Mouse (Mus musculus): Measurements from ENCODE around the gene Gpr61. TPM values are rescaled to one million over a fixed set of nuclear protein-coding genes. Genes with fewer than 3 reads are reported as not detected.
A peak's percentile ranks its signal among the peaks of the same experiment; 100 is the strongest.

Gpr61 gene
- total and polyA plus RNA-seq, 2 experiments, result not detected

DNA sequence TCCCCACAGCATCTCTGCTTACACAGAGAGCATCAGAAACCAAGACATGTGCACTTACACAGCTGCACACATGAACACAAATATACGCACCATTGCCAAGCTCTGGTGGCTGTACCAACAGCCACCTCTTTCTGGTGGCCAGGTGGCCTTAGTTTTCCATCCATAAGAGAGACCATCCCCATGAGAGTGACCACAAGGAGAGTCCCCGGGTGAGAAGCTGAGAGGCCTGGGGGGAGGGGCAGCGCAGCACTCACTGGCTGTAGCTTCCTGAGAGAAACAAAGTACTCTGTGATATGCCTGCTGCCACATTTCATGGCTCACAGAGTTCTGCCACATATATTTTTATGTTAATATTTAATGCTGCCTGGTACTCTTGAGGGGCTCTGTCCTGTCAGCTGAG lies 14.5 kb upstream of the Gpr61 start:
- Histone ChIP-seq H3K4me1 (ENCODE audit: control insufficient read depth, insufficient read depth, low read length) (0 out of 2 replicates have a peak, but pooled peaks cover 1% of the 10 kb centered on the region), H3K27me3 (ENCODE audit: control insufficient read depth, insufficient read depth, low read length) (no peaks in the 10 kb centered on the region; the same call in 1 of the 2 replicates), H3K79me2 (ENCODE audit: control insufficient read depth, insufficient read depth, low read length) (no peaks in the 10 kb centered on the region), H3K4me3 (ENCODE audit: insufficient read depth, low read depth, low read length) (no peak overlapping the region), H3K27ac (replicated peaks; ENCODE audit: insufficient read depth, low read depth, low read length) (no peak overlapping the region), H3K9ac (ENCODE audit: low read depth, low read length) (no peak overlapping the region), H3K36me3 (ENCODE audit: control insufficient read depth, insufficient read depth, low read length) (no peaks in the 10 kb centered on the region)
- 61% methylated on average over 3 of the region's 3 CpGs for WGBS
- no peak for DNase-seq (ENCODE audit: extremely low read depth, low read depth, low spot score)
- TF ChIP-seq POLR2A (IDR thresholded peaks at IDR 0.05; ENCODE audit: extremely low read depth, insufficient read depth, low read length) (no peak), CTCF (IDR thresholded peaks at IDR 0.05; ENCODE audit: low read depth, low read length) (no peak)

DNA sequence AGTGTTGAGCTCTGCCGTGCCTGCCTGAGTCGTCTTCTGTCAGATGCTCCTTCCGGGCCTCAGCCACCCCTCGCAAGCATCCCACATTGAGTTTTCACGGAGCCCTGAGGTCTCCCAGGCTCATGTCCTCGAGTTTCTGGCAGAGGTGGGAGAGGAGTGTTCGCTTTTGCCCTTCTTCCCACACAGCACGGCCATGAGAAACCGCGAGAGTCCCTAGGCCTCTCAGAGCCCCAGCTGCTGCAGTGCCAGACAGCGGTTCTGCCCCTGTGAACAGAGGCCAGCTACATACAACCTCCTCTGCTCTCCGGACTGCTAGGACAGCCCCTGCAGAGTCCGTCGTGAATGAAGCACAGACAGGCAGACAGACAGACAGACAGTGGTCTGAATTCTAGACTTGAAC lies 12.8 kb upstream of the Gpr61 start:
- no peak overlapping the region for H3K27ac ChIP-seq (replicated peaks; ENCODE audit: insufficient read depth, low read depth, low read length)
- H3K4me3 ChIP-seq (ENCODE audit: insufficient read depth, low read depth, low read length), result no peak overlapping the region
- H3K79me2 ChIP-seq (ENCODE audit: control insufficient read depth, insufficient read depth, low read length), result no peaks in the 10 kb centered on the region
- no peak overlapping the region for H3K9ac ChIP-seq (ENCODE audit: low read depth, low read length)
- H3K4me1 ChIP-seq (ENCODE audit: control insufficient read depth, insufficient read depth, low read length), result 0 out of 2 replicates have a peak, but pooled peaks cover 1% of the 10 kb centered on the region
- TF ChIP-seq CTCF (IDR thresholded peaks at IDR 0.05; ENCODE audit: low read depth, low read length) (no peak), POLR2A (IDR thresholded peaks at IDR 0.05; ENCODE audit: extremely low read depth, insufficient read depth, low read length) (no peak)
- WGBS, result 73% methylated on average over 14 of the region's 14 CpGs
- no peaks in the 10 kb centered on the region; the same call in 1 of the 2 replicates for H3K27me3 ChIP-seq (ENCODE audit: control insufficient read depth, insufficient read depth, low read length)
- no peaks in the 10 kb centered on the region for H3K36me3 ChIP-seq (ENCODE audit: control insufficient read depth, insufficient read depth, low read length)
- DNase-seq (ENCODE audit: extremely low read depth, low read depth, low spot score), result no peak

DNA sequence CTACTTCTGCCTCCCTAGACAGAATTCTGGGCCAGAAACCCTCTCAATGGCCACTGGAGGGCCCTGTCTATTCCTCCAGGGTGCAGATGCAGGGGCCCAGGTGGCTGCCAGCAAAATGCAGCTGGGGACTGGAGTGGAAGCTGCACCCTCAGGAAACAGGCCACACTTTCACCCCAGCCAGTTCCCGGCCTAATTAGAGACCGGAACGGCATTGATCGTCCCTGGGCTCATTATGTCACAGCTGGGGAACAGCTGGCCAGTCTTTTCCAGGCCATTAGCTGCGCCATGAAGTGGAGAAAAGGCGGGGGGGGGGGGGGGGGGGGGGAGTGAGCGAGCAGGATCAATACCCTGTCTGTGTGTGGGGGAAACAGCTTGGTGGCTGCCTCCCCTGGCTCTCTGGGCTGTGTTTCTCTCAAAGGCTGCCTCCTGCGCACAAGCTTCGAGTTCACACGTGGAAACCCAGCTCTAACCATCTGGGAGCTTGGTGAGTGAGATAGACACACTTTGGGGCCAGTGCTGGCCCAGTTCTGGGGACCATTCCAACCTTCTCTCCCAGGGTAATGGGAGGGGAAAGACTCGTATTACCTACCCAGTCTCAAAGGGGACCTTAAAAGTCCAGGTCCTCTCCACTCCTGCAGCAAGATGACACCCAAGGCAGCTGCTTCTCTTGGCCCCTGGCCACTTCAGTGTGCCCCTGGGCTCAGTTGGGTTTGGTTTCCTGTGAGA lies 12.0 kb upstream of the Gpr61 start:
- H3K79me2 ChIP-seq (ENCODE audit: control insufficient read depth, insufficient read depth, low read length), result no peaks in the 10 kb centered on the region
- 0 out of 2 replicates have a peak, but pooled peaks cover 1% of the 10 kb centered on the region for H3K4me1 ChIP-seq (ENCODE audit: control insufficient read depth, insufficient read depth, low read length)
- WGBS, result 37% methylated on average over 10 of the region's 11 CpGs
- no peak overlapping the region for H3K9ac ChIP-seq (ENCODE audit: low read depth, low read length)
- no peak overlapping the region for H3K4me3 ChIP-seq (ENCODE audit: insufficient read depth, low read depth, low read length)
- no peaks in the 10 kb centered on the region for H3K36me3 ChIP-seq (ENCODE audit: control insufficient read depth, insufficient read depth, low read length)
- H3K27ac ChIP-seq (replicated peaks; ENCODE audit: insufficient read depth, low read depth, low read length), result no peak overlapping the region
- no peak for DNase-seq (ENCODE audit: extremely low read depth, low read depth, low spot score)
- no peaks in the 10 kb centered on the region for H3K27me3 ChIP-seq (ENCODE audit: control insufficient read depth, insufficient read depth, low read length)
- no peak for TF ChIP-seq POLR2A (IDR thresholded peaks at IDR 0.05; ENCODE audit: extremely low read depth, insufficient read depth, low read length)
- TF ChIP-seq CTCF (IDR thresholded peaks at IDR 0.05; ENCODE audit: low read depth, low read length), result peak; percentile 16; the same call in 1 of the 2 replicates

DNA sequence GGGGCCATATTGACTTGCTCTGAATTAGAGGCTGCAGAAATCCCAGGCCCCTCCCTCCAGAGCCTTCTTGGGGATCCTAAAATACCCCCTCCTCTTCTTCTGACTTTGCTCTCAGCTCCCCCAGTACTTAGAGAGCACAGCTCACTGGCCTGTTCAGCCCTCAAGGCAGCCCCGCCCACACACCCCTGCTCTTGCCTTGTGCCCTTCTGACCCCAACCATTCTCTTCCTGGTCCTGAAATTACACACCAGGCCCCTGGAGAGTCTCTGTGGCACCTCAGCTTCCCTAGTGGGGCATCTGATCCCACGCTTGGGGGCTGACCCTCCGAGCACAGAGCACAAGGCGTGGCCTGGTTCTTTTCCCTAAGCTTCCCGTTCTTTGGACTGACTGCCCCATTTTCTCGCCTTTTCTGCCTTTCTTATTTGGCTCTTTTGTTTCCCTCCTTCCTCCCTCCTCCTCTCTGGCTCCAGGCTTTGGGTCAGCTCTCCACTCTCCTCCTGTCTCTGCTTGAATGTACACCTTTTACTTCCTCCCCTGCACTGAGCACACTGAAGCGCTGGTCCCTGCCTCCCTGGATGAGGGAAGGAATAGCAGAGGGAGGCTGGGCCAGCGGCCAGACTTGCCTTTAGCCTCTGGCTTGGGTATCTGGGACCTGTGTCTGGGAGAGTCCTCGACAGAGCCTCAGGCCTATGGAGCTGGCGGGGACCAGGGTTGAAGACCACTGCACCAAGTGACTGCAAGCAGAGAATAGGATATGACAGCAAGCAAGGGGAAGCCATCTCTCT lies 11.0 kb upstream of the Gpr61 start:
- Histone ChIP-seq H3K36me3 (ENCODE audit: control insufficient read depth, insufficient read depth, low read length) (no peaks in the 10 kb centered on the region), H3K27ac (replicated peaks; ENCODE audit: insufficient read depth, low read depth, low read length) (no peak overlapping the region), H3K4me3 (ENCODE audit: insufficient read depth, low read depth, low read length) (no peak overlapping the region), H3K9ac (ENCODE audit: low read depth, low read length) (no peak overlapping the region), H3K27me3 (ENCODE audit: control insufficient read depth, insufficient read depth, low read length) (no peaks in the 10 kb centered on the region), H3K4me1 (ENCODE audit: control insufficient read depth, insufficient read depth, low read length) (0 out of 2 replicates have a peak, but pooled peaks cover 1% of the 10 kb centered on the region), H3K79me2 (ENCODE audit: control insufficient read depth, insufficient read depth, low read length) (no peaks in the 10 kb centered on the region)
- TF ChIP-seq POLR2A (IDR thresholded peaks at IDR 0.05; ENCODE audit: extremely low read depth, insufficient read depth, low read length), result no peak
- no peak for TF ChIP-seq CTCF (IDR thresholded peaks at IDR 0.05; ENCODE audit: low read depth, low read length)
- no peak for DNase-seq (ENCODE audit: extremely low read depth, low read depth, low spot score)
- WGBS, result 80% methylated on average over 10 of the region's 10 CpGs

DNA sequence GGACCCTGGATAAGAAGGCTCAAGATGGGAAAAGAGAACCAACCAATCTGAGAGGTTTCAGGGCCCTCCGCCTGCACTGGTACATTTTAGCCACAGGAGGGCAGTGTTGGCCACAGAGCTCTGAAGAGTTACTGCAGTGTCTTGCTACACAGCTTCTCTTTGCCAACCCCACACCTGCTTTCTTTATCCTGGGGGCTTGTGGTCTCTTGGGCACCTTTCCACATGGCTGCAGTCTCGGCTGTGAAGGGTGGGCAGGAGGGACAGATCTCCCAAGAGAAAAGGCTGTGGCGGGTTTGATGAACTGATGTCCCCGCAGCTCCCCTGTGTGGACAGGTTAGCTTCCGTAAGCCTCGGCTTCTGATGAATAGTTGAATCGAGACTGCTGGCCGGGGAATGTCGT lies 10.1 kb upstream of the Gpr61 start:
- peak; percentile 39 for DNase-seq (ENCODE audit: extremely low read depth, low read depth, low spot score)
- WGBS, result 18% methylated on average over 9 of the region's 9 CpGs
- Histone ChIP-seq H3K9ac (ENCODE audit: low read depth, low read length) (no peak overlapping the region), H3K4me1 (ENCODE audit: control insufficient read depth, insufficient read depth, low read length) (0 out of 2 replicates have a peak, but pooled peaks cover 1% of the 10 kb centered on the region), H3K27ac (replicated peaks; ENCODE audit: insufficient read depth, low read depth, low read length) (no peak overlapping the region), H3K4me3 (ENCODE audit: insufficient read depth, low read depth, low read length) (no peak overlapping the region), H3K27me3 (ENCODE audit: control insufficient read depth, insufficient read depth, low read length) (no peaks in the 10 kb centered on the region), H3K36me3 (ENCODE audit: control insufficient read depth, insufficient read depth, low read length) (no peaks in the 10 kb centered on the region), H3K79me2 (ENCODE audit: control insufficient read depth, insufficient read depth, low read length) (no peaks in the 10 kb centered on the region)
- TF ChIP-seq CTCF (IDR thresholded peaks at IDR 0.05; ENCODE audit: low read depth, low read length) (peak; percentile 88), POLR2A (IDR thresholded peaks at IDR 0.05; ENCODE audit: extremely low read depth, insufficient read depth, low read length) (no peak)
